Mouse (Mus musculus) midbrain, embryonic 16.5 days (tissue): ENCODE data around the gene Kdm8. TPM values are rescaled to one million over a fixed set of nuclear protein-coding genes. Genes with fewer than 3 reads are reported as not detected.

ENCODE experiments used
- ATAC-seq: fragments of 200-750 bp; cut with Nextera tagmentation; 2 replicates; pipeline ENCODE4 v1.8.0; 2017; ENCODE audit warnings: moderate TSS enrichment
- H3K27ac ChIP-seq: fragments of 300-500 bp; sonication (generic); 2 replicates; pipeline ENCODE4 v1.5.1; 2014; ENCODE audit warnings: mild to moderate bottlenecking, low read length, mixed read lengths
- H3K27me3 ChIP-seq: fragments of 300-500 bp; sonication (generic); 2 replicates; pipeline ENCODE4 v1.6.1; 2014; ENCODE audit warnings: low read depth, low read length, mixed read lengths; ENCODE audit not compliant: control insufficient read depth, insufficient read depth
- H3K36me3 ChIP-seq: fragments of 300-500 bp; sonication (generic); 2 replicates; pipeline ENCODE4 v1.6.1; 2014; ENCODE audit warnings: mild to moderate bottlenecking, low read length, moderate library complexity, mixed read lengths; ENCODE audit not compliant: control insufficient read depth, insufficient read depth
- H3K4me1 ChIP-seq: fragments of 300-500 bp; sonication (generic); 2 replicates; pipeline ENCODE4 v1.6.1; 2014; ENCODE audit warnings: mild to moderate bottlenecking, low read length, mixed read lengths; ENCODE audit not compliant: control insufficient read depth, insufficient read depth
- H3K4me2 ChIP-seq: fragments of 300-500 bp; sonication (generic); 2 replicates; pipeline ENCODE4 v1.6.1; 2014; ENCODE audit warnings: mild to moderate bottlenecking, low read length, mixed read lengths
- H3K4me3 ChIP-seq: fragments of 300-500 bp; sonication (generic); 2 replicates; pipeline ENCODE4 v1.5.1; 2014; ENCODE audit warnings: low read depth, mild to moderate bottlenecking, low read length, moderate library complexity, mixed read lengths
- H3K9ac ChIP-seq: fragments of 300-500 bp; sonication (generic); 2 replicates; pipeline ENCODE4 v1.6.1; 2014; ENCODE audit warnings: low read depth, low read length, mixed read lengths
- H3K9me3 ChIP-seq: fragments of 300-500 bp; sonication (generic); replicated peaks from 2 replicates; pipeline ENCODE4 v1.6.1; 2014; ENCODE audit warnings: mild to moderate bottlenecking, low read length, mixed read lengths; ENCODE audit not compliant: control insufficient read depth, poor library complexity, severe bottlenecking
- WGBS: fragments of 180-500 bp; shearing (Covaris S2); extraction: QIAGEN DNeasy Blood & Tissue Kit; methylation state at CpG from one replicate; pipeline ENCODE4 v1.1.7; 2014; 5-methylcytosine and 5-hydroxymethylcytosine counted together
- polyA plus RNA-seq: library from polyadenylated mRNA; unstranded; fragments of >200 nt; fragmentation: Nextera tagmentation; extraction: Ambion mirVana; gene quantifications from 2 replicates; pipeline ENCODE4 v1.2.1, GENCODE M21; 2015

Gene Kdm8
- polyA plus RNA-seq, 1 experiment from 2014 or later, result 4.1 TPM

DNA sequence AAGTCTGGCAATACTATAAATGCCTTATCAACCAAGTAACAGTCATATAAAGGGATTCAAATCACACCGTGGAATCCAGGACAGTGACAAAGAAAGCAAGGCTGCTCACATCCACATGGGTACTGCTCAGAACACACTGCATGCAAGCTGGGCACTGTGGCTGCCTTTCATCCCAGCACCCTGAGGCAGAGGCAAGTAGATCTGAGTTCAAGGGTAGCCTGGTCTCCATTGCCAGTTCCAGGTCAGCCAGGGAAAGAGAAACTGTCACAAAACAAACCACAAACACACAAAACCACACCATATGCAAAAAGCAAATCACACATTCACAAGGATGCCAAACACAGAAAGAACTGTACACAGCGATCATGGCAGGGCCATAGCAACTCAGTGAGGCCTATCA is 45.2 kb downstream of the Kdm8 start:
- ATAC-seq, result no peak
- H3K4me3 ChIP-seq, result no peak overlapping the region
- no peak overlapping the region for H3K9ac ChIP-seq
- no peak overlapping the region for H3K27ac ChIP-seq
- no peaks in the 10 kb centered on the region for H3K27me3 ChIP-seq
- WGBS, result 89% methylated on average over 2 of the region's 2 CpGs
- H3K4me2 ChIP-seq, result no peak overlapping the region
- no peaks in the 10 kb centered on the region for H3K36me3 ChIP-seq
- H3K4me1 ChIP-seq, result peaks cover 16% of the 10 kb centered on the region
- no peaks in the 10 kb centered on the region for H3K9me3 ChIP-seq

DNA sequence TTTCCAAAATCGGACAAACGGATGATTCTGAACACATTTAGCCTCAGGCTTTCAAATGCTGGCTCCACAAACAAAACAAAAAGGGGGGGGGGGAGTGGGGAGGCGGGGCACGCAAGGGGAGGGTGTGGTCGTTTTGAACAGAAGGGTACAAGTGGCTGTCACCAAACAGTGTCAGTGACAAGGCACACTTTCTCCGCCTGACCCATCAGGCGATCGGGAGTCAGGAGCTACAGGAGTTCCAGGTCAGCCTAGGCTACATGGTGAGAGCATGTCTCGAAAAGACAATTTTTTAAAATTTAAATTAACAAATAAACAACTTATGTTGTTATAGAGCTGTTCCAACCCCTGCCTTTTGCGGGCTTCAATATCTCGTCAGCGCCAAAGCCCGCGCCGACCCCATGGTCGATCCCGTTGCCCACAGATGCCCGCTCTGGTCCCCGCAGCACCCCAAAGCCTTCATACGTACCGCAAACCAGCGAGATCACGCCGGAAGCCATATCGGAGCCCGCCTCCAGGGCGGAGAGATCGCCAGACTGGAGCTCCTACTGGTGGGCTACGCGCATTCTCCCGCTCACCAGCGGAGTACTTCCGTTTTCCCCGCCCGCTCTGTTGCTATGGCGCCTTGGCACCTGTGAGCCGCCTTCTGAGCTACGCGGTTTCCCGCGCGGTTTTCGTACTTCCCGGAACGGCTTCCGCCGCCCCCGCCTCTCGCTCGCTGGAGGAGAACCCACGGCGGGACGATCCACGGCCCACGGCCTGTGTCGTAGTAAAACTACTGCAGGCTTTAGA is 46.7 kb downstream of the Kdm8 start, which contains the start of gene Nsmce1:
TSS of gene Nsmce1 (minus strand) at position 650 of the 789 bp plus-strand sequence.
- peak within 1 kb of the TSS; percentile 74 for H3K9ac ChIP-seq
- peak within 1 kb of the TSS; percentile 69 for H3K4me2 ChIP-seq
- under 1% methylated on average over 55 of the region's 56 CpGs for WGBS
- H3K27ac ChIP-seq, result peak within 1 kb of the TSS; percentile 88
- peak; percentile 99 for ATAC-seq
- no peaks in the 10 kb centered on the region for H3K9me3 ChIP-seq
- H3K27me3 ChIP-seq, result no peaks in the 10 kb centered on the region
- H3K36me3 ChIP-seq, result no peaks in the 10 kb centered on the region
- peak within 1 kb of the TSS; percentile 54 for H3K4me3 ChIP-seq
- H3K4me1 ChIP-seq, result peaks cover 16% of the 10 kb centered on the region

DNA sequence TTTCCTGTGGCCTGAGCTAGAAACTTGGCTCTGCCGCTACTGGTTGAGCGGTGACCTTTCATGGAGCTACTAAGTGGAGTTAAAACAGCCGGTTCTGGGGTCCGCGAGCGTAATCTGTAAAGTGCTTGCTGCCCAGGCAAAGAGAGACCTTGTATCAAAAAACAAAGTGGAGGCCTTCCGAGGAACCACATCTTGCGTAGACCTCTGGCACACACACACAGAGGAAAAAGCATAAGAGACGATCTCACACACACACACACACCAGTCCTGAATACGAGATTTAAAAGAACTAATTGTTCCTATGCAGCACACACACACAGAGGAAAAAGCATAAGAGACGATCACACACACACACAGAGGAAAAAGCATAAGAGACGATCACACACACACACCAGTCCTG is 47.3 kb downstream of the Kdm8 start:
- ATAC-seq, result no peak; the same call in 1 of the 2 replicates
- Histone ChIP-seq H3K4me2 (peak overlapping the region; percentile 51), H3K4me1 (peaks cover 16% of the 10 kb centered on the region), H3K4me3 (peak overlapping the region; percentile 54), H3K36me3 (no peaks in the 10 kb centered on the region), H3K9ac (peak overlapping the region; percentile 74), H3K9me3 (no peaks in the 10 kb centered on the region), H3K27me3 (no peaks in the 10 kb centered on the region), H3K27ac (peak overlapping the region; percentile 88)
- 18% methylated on average over 12 of the region's 12 CpGs for WGBS

DNA sequence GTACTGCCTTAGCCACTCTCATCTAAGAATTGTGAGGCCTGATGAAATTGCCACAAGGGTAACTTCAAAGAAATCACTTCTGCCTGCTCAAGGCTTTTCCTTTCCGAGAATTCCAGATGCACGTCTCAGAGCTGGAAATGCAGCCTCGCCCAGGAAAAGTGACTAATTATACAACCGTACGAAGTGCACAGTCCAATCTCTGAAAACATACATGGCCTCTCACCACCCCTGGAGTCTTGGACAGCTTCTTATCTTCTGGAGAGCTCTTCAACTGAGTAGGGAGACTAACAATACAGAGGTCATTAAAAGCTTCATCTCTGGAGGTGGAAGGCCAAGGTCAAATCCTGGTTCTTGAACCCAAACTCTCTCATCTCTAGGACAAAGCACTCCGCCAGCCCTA is 48.1 kb downstream of the Kdm8 start:
- Histone ChIP-seq H3K9me3 (no peaks in the 10 kb centered on the region), H3K27ac (no peak overlapping the region), H3K9ac (no peak overlapping the region), H3K4me1 (peaks cover 16% of the 10 kb centered on the region), H3K27me3 (no peaks in the 10 kb centered on the region), H3K4me2 (no peak overlapping the region), H3K36me3 (no peaks in the 10 kb centered on the region), H3K4me3 (no peak overlapping the region)
- no peak for ATAC-seq
- WGBS, result 80% methylated on average over 6 of the region's 6 CpGs

DNA sequence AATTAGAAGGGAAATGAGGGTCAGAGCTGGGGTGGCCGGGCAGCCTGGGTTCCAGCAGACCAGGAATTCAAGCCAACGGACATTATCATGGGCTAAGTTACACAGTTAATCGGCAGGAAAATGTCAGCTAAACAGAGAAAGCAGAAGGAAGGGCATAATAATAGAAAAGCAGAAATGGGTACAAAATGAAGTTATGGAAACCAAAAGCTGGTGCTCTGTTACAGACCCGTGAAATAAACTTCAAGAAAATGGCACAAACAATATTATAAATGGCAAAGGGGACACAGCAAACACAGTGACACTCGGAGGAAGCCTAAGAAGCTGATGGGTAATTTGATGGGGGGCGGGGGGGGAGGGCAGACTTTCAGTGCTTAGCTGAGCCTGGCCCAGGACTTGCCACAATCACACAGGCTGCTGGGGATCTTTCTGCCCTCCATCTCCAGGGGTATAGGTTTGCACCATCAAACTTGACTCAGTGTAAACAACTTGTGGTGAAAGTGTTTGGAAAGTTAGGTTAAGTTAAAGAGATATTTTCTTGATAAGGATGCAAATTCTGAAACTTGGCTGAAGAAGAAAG is 51.5 kb downstream of the Kdm8 start:
- Histone ChIP-seq H3K4me1 (peaks cover 6% of the 10 kb centered on the region), H3K27ac (no peak overlapping the region), H3K27me3 (no peaks in the 10 kb centered on the region), H3K36me3 (no peaks in the 10 kb centered on the region), H3K4me3 (no peak overlapping the region), H3K4me2 (no peak overlapping the region), H3K9me3 (no peaks in the 10 kb centered on the region), H3K9ac (no peak overlapping the region)
- ATAC-seq, result no peak
- 89% methylated on average over 6 of the region's 6 CpGs for WGBS

DNA sequence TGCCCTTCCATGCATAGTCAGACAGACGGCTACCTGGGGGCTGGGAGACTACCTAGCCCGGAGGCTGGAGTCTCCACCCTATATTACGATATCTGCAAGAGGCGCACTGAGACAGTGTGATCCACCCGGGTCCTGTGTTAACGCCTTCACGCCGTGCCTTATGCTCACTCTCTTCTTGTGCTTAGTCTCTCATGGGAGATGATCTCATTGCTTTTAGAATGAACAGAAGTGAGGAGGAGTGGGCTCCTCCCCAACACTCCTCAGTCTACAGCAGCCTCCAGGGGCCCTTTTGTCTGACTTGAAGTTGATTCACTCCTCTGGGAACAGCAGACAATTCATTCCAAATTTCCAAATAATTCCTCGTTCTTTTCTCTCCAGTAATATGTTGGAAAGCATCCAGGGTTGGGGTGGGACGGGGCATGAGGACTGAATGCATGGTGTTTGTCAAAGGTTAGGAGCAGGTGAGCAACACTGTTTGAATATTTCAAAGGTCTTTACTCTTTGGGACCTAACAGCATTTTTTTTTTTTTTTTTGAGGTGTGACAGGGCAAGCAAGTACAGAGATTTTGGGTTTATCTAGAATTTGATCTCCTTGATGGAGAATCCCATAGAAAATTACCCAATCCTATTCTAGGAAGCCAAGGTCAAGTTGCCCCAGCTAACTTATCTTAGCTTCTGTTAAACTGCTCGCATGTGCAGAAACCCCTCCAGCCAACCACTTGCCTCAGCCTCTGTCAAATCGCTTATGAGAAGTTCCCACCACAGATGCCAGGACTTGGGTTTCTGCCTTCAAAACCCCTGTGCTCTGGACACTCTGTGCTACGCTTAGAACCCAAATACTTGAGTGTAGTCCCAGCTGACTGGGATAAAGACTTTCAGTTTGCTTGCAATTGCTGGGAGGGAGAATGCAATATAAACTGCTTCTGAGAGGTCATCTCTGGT is 55.7 kb downstream of the Kdm8 start:
- H3K4me1 ChIP-seq, result no peaks in the 10 kb centered on the region
- no peaks in the 10 kb centered on the region for H3K27me3 ChIP-seq
- no peak for ATAC-seq
- no peak overlapping the region for H3K4me3 ChIP-seq
- no peak overlapping the region for H3K4me2 ChIP-seq
- H3K9me3 ChIP-seq, result no peaks in the 10 kb centered on the region
- no peak overlapping the region for H3K27ac ChIP-seq
- WGBS, result 75% methylated on average over 13 of the region's 13 CpGs
- no peak overlapping the region for H3K9ac ChIP-seq
- H3K36me3 ChIP-seq, result no peaks in the 10 kb centered on the region

DNA sequence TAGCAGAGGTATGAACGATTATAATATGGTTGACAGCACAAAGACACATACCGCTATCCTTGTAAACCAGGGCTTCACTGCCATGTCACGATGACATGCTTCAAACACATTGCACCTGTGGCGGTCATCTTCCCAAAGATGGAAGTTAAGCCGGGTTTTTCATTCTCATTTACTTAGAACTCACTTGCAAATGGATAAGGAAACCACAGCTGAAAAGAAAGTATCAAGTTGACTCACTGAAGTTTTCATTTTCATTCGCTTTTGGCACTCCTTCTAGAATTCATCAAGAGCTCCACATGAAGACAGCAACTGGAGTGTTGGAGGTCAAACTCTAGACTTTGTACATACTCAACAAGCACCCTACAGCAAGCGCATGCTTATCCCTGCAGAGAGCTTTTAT is 56.4 kb downstream of the Kdm8 start:
- H3K4me2 ChIP-seq, result no peak overlapping the region
- no peak overlapping the region for H3K4me3 ChIP-seq
- ATAC-seq, result no peak
- H3K9me3 ChIP-seq, result no peaks in the 10 kb centered on the region
- no peaks in the 10 kb centered on the region for H3K27me3 ChIP-seq
- no peak overlapping the region for H3K9ac ChIP-seq
- H3K4me1 ChIP-seq, result no peaks in the 10 kb centered on the region
- H3K27ac ChIP-seq, result no peak overlapping the region
- no peaks in the 10 kb centered on the region for H3K36me3 ChIP-seq
- 91% methylated on average over 7 of the region's 7 CpGs for WGBS

DNA sequence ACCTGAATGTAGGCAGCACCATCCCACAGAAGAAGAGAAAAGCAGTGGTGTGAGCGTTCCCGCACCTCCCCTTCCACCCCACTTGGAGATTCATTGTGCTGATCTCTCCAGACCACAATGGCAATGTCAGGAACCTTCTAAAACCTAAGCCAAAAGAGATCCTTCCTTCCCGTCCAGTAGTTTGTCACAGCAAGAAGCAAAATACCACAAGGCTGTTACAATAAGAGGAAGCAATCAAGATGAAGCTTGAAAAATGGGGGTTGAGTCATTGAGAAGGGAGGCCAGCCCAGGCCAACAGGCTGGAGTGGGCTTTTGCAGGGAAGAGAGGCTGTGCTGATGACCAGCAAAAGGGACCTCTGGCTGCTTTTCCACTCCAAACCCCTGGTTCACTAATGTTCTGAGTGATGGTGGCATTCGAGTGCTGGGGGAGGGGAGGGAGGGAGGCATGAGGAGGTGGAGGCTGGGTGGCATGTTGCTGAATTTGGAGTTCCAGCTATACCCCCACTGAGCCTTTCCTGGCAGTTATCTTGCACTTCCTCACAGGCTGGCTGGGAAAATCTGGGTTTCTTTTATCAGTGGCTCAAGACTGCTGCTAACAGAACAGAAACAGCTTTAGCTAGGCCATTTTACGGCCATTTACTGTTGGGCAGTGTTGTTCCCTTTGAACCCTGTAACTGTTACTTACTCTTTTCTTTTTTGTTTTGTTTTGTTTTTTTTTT is 59.1 kb downstream of the Kdm8 start:
- H3K27me3 ChIP-seq, result no peaks in the 10 kb centered on the region
- H3K4me3 ChIP-seq, result no peak overlapping the region
- no peak overlapping the region for H3K9ac ChIP-seq
- WGBS, result 88% methylated on average over 5 of the region's 5 CpGs
- H3K27ac ChIP-seq, result no peak overlapping the region
- ATAC-seq, result no peak
- no peaks in the 10 kb centered on the region for H3K36me3 ChIP-seq
- no peak overlapping the region for H3K4me2 ChIP-seq
- no peaks in the 10 kb centered on the region for H3K4me1 ChIP-seq
- no peaks in the 10 kb centered on the region for H3K9me3 ChIP-seq
